Mouse (Mus musculus) layer of hippocampus, adult 11-12 months (tissue): ENCODE measurements around the gene Unc13a.

Experiments
- DNase-seq: peaks from one replicate; pipeline ENCODE4 v3.0.0; 2022; ENCODE audit warnings: low spot score

The Unc13a gene

DNA sequence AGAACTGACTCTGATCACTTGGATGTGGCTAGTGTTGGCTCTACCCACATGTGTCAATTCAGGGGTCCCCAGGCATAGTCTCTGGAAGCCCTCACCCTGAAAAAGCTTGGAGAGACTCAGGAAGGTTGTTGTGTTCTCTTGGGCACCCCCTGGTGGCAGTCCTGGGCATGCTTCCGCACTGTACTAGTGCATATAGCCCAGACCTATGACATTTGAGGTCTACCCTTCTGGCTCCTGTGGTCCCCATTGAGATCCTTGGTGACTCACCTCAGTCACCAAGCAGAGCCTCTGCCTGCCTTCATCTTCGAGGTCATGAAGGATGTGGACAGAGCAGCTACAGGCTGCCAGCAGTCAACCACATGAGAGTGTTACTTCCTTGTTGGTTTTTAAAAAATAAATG, 84.7 kb downstream of the Unc13a start:
- no peak for DNase-seq

DNA sequence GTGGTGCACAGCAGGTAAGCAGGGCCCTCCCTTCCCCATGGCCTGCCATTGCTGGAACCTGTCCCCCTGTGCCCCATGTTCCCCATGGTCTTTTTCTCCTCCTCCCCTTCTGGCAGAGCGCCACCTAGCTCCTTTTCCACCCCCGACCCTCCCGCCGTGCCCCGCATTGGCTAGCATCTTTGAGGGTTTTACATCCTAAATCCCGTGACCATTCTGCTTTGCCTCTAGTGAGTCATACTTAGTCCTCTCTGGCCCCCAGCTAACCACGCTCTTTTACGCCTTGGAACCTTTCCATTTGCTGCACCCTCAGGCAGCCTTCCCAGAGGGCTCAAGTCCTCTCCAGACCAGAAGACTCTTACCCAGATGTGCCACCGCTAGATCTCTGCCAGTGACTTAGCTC, 91.4 kb downstream of the Unc13a start:
- no peak for DNase-seq

DNA sequence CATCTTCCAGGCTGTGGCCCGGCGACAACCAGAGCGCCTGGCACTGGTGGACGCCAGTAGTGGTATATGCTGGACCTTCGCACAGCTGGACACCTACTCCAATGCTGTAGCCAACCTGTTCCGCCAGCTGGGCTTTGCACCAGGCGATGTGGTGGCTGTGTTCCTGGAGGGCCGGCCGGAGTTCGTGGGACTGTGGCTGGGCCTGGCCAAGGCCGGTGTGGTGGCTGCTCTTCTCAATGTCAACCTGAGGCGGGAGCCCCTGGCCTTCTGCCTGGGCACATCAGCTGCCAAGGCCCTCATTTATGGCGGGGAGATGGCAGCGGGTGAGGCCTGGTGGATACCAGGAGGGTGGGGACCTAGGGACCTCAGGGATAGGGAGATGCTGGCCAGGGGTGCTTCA, 92.1 kb downstream of the Unc13a start:
- DNase-seq, result no peak

DNA sequence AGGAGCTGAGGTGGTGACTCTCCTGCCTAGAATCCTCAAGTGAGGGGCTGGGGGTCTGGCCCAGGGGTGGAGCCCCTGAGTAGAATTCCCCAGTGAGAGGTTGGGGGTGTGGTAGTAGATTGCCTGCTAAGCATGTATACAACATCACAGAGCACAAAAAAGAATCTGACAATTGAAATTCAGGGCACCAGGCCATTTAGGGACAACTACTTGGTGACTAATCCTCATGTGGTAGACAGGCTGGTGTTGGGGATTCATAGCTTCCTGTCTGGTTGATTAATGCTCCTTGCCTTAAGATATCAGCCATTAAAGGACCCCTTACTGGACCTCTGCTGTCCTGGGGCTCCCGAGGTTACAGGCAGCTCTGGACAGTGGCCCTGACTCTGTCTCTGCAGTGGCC, 92.5 kb downstream of the Unc13a start:
- DNase-seq, result no peak

DNA sequence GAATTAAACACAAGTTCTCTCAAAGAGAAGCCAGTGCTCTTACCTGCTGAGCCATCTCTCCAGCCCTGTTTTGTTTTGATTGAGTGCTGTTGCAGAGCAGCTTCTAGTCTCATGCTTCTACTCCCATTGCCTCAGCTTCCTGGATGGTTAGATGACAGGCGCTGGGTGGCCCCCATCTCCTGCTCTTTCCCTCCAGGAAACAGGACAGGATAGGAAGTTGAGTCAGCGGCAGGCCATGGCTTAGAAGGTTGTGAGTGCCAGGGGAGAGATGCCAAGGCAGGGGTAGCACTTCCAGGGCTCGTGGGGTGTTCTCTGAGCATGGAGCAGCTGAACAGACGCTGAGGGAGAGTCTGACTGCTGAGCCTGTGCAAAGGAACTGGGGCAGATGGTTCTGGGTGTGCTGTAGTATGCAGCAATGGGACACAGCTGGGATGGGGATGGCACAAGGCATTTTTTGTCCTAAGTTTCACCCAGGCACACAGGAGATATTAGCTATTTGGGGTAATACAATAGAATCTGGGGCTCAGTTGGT, 93.6 kb downstream of the Unc13a start:
- DNase-seq, result peak; percentile 56

DNA sequence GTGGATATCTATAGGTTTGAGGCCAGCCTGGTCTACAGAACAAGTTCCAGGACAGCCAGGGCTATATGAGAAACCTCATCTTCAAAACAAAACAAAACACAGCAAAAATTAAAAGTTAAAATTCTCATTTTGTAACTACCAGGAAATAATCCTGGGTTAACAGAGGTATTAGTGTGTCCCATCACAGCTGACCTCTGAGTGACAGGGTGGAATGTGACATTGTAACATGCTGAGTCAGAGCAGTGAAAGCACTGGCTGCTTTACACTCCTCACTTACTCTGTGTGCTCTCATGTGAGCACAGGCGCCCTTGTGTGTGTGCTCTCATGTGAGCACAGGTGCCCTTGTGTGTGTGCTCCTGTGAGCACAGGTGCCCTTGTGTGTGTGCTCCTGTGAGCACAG, 96.5 kb downstream of the Unc13a start:
- DNase-seq, result no peak

DNA sequence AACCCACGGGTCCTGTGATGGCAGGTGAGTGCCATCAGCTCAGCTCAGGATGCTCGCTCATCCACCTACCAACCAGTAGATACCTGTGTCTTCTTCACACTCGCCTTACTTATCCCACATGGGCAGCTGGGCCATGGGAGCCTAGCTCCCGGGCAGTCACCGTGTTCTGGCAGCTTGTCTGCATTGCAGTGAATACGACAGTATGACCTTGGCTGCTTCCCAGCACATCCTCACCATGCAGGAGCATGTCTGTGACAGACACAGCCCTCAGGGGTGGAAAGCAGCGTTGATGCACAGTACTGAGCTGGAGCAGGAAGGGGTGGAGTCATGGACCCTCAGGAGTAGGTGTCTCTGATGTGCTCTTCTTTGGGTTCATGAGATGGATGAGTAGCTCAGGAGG, 97.1 kb downstream of the Unc13a start:
- no peak for DNase-seq
